Mouse (Mus musculus): Measurements from ENCODE around the gene Zfp408. TPM values are rescaled to one million over a fixed set of nuclear protein-coding genes. Genes with fewer than 3 reads are reported as not detected.

Gene Zfp408
- polyA plus RNA-seq, 1 experiment from 2014 or later: 15.2 TPM

DNA sequence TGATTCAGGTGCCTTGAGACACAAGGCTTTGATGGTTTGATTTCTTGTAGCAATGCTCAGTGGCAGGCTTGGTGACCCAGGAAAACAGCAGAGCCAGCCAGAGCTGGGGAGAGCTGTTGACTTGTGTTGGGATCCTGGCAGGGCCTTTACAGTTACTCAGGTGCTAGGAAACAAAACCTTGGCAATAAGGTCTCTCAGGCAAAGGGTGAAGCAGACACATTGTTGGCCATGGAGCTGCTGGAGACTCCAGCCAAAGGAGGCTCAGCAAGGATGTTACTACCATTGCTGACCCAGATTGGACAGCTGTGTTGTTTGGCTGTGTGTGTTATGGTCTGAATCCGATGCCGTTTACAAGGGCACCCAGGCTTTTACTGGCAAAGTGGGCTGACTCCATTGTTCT is 24.0 kb upstream of the Zfp408 start:
- H3K27me3 ChIP-seq: no peaks in the 10 kb centered on the region
- ATAC-seq (no peak), DNase-seq (ENCODE audit: low read depth, low spot score) (no peak)
- in situ Hi-C loops (cut with MboI; ENCODE audit: low pct_unique_long_range_greater_than_20kb): no loop called here
- POLR2A ChIA-PET: no interaction called here
- TF ChIP-seq CTCF (IDR thresholded peaks at IDR 0.05): no peak
- CTCF ChIA-PET: interaction anchor here (0.9 to 2.1 kb wide), 3 partner anchors 16 to 24 kb away, joined by 3 to 5 read pairs (median 3); no protein-coding TSS in a partner anchor

- H3K27me3 ChIP-seq: no peaks in the 10 kb centered on the region
- no peak for DNase-seq (ENCODE audit: low read depth, low spot score)
- in situ Hi-C loops (cut with MboI; ENCODE audit: low pct_unique_long_range_greater_than_20kb): no loop called here
- CTCF ChIA-PET: no interaction called here
- TF ChIP-seq CTCF (IDR thresholded peaks at IDR 0.05): no peak
- POLR2A ChIA-PET: interaction anchor here (0.8 to 1.3 kb wide), 2 partner anchors 18 to 60 kb away, joined by 3 read pairs; partner anchors contain the start of gene Ambra1
- no peak for ATAC-seq
Observed at GRCm38 (mm10) chr2:91670038-91670437, 20.4 kb upstream of the Zfp408 start.

DNA sequence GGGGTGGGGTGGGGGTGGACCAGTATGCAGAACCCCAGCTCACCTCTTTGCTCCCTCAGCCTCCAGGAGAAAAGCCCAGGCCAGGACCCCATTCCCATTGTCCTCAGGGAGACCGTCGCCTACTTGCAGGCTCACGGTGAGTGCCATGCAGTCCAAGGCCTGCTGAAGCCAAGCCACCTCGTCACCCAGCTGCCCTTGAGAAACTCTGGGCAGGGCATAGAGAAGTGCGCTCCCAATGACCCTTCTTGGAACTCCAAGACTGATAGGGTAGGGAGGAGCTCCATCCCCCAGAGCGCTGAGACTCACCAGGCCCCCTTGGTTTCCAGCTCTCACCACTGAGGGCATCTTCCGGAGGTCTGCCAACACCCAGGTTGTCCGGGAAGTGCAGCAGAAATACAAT is 19.7 kb upstream of the Zfp408 start:
- ChIA-PET CTCF (no interaction called here), POLR2A (interaction anchor here (0.8 to 1.3 kb wide), 2 partner anchors 17 to 61 kb away, joined by 3 read pairs; partner anchors contain the start of gene Ambra1)
- H3K27me3 ChIP-seq: no peaks in the 10 kb centered on the region
- in situ Hi-C loops (cut with MboI; ENCODE audit: low pct_unique_long_range_greater_than_20kb): no loop called here
- DNase-seq (ENCODE audit: low read depth, low spot score): no peak
- no peak for TF ChIP-seq CTCF (IDR thresholded peaks at IDR 0.05)
- no peak for ATAC-seq

GRCm38 (mm10) chr2:91667747-91668146 is 18.2 kb upstream of the Zfp408 start:
- POLR2A ChIA-PET: interaction anchor here (1.5 kb wide), 1 partner anchor 11 kb away, joined by 3 read pairs; no protein-coding TSS in a partner anchor
- DNase-seq (ENCODE audit: low read depth, low spot score): no peak
- H3K27me3 ChIP-seq: no peaks in the 10 kb centered on the region
- TF ChIP-seq CTCF (IDR thresholded peaks at IDR 0.05): no peak
- in situ Hi-C loops (cut with MboI; ENCODE audit: low pct_unique_long_range_greater_than_20kb): no loop called here
- ATAC-seq: no peak
- CTCF ChIA-PET: interaction anchor here (1.1 kb wide), 1 partner anchor 30 kb away, joined by 3 read pairs; no protein-coding TSS in a partner anchor

DNA sequence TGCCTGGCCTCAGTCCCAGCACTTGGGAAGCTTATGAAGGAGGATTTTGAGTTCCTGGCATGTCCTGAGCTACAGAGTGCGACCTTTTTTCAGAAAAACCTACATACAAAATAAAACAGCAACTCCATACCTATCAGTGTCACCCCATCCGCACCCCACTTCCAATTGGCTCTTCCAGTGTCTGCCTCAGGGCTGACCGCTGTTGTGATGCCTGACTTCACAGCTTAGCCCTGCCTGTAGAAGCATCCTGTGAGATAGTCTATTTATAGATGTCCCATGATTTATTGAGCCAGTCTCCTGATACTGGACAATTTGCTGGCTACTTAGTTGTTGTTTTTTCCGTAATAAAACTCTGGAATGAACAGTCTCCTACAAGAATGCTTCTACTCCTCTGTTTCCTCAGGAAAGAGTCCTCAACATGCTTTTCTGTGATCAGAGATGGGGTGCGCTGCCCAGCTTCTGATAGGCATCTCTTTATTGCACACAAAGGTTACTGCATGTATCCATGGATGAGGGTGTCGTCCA is 16.9 kb upstream of the Zfp408 start:
- DNase-seq (ENCODE audit: low read depth, low spot score) (no peak), ATAC-seq (no peak)
- POLR2A ChIA-PET: no interaction called here
- TF ChIP-seq CTCF (IDR thresholded peaks at IDR 0.05): no peak
- H3K27me3 ChIP-seq: no peaks in the 10 kb centered on the region
- in situ Hi-C loops (cut with MboI; ENCODE audit: low pct_unique_long_range_greater_than_20kb): no loop called here
- CTCF ChIA-PET: interaction anchor here (0.7 kb wide), 1 partner anchor 12 kb away, joined by 3 read pairs; no protein-coding TSS in a partner anchor

- DNase-seq (ENCODE audit: low read depth, low spot score) (no peak), ATAC-seq (no peak)
- no peaks in the 10 kb centered on the region for H3K27me3 ChIP-seq
- POLR2A ChIA-PET: no interaction called here
- CTCF ChIA-PET: no interaction called here
- in situ Hi-C loops (cut with MboI; ENCODE audit: low pct_unique_long_range_greater_than_20kb): no loop called here
- no peak for TF ChIP-seq CTCF (IDR thresholded peaks at IDR 0.05)
Observed at GRCm38 (mm10) chr2:91664780-91665179, 15.2 kb upstream of the Zfp408 start.

DNA sequence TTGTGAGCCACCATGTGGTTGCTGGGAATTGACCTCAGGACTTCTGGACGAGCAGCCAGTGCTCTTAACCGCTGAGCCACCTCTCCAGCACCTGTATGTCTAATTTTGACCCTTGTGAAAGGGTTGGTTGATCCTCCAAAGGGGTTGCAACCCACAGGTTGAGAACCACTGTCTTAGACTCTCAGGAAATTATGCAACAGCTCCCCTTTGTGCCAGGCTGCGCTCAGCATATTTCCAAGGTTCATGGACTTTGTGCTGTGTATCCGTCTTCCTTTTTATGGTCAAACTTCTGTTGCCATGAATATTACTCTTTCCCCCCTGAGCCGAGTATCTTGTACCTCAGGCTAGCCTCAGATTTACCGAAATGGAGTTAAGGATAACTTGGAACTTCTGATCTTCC is 11.4 kb upstream of the Zfp408 start:
- in situ Hi-C loops (cut with MboI; ENCODE audit: low pct_unique_long_range_greater_than_20kb): no loop called here
- POLR2A ChIA-PET: no interaction called here
- no peaks in the 10 kb centered on the region for H3K27me3 ChIP-seq
- ATAC-seq: no peak
- no peak for DNase-seq (ENCODE audit: low read depth, low spot score)
- no peak for TF ChIP-seq CTCF (IDR thresholded peaks at IDR 0.05)
- CTCF ChIA-PET: no interaction called here

DNA sequence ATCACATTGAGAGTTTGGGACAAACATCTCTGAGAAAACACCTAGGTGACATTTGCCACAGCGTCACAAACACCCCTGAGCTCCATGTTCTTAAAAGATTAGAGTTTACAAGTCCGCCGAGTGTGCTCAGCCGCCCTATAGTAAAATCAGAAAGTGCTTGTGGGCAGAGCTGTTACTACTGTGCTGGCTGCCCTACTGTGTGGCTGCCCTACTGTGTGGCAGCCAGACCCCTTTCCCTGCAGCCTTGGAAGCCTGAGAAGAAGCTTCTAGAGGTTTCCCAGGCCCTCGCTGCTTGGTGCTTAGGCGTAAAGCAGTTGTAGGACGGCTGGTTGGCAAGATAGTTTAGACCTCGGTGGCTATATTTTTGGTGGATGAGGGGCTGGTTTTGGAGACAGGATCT is 10.1 kb upstream of the Zfp408 start:
- ChIA-PET POLR2A (no interaction called here), CTCF (no interaction called here)
- ATAC-seq: no peak
- in situ Hi-C loops (cut with MboI; ENCODE audit: low pct_unique_long_range_greater_than_20kb): no loop called here
- no peak for DNase-seq (ENCODE audit: low read depth, low spot score)
- no peak for TF ChIP-seq CTCF (IDR thresholded peaks at IDR 0.05)
- no peaks in the 10 kb centered on the region for H3K27me3 ChIP-seq

GRCm38 (mm10) chr2:91656774-91657173 is 7.2 kb upstream of the Zfp408 start:
- no peak for ATAC-seq
- no peak for DNase-seq (ENCODE audit: low read depth, low spot score)
- ChIA-PET POLR2A (no interaction called here), CTCF (interaction anchor here (1.5 kb wide), 1 partner anchor 34 kb away, joined by 3 read pairs; no protein-coding TSS in a partner anchor)
- in situ Hi-C loops (cut with MboI; ENCODE audit: low pct_unique_long_range_greater_than_20kb): no loop called here
- H3K27me3 ChIP-seq: no peaks in the 10 kb centered on the region
- TF ChIP-seq CTCF (IDR thresholded peaks at IDR 0.05): no peak

GRCm38 (mm10) chr2:91655827-91656226 is 6.2 kb upstream of the Zfp408 start:
- ChIA-PET POLR2A (no interaction called here), CTCF (interaction anchor here (1.5 kb wide), 1 partner anchor 35 kb away, joined by 3 read pairs; no protein-coding TSS in a partner anchor)
- no peak for TF ChIP-seq CTCF (IDR thresholded peaks at IDR 0.05)
- no peaks in the 10 kb centered on the region for H3K27me3 ChIP-seq
- DNase-seq (ENCODE audit: low read depth, low spot score) (no peak), ATAC-seq (no peak)
- in situ Hi-C loops (cut with MboI; ENCODE audit: low pct_unique_long_range_greater_than_20kb): no loop called here

- in situ Hi-C loops (cut with MboI; ENCODE audit: low pct_unique_long_range_greater_than_20kb): no loop called here
- DNase-seq (ENCODE audit: low read depth, low spot score) (no peak), ATAC-seq (no peak)
- ChIA-PET POLR2A (no interaction called here), CTCF (interaction anchor here (1.5 kb wide), 1 partner anchor 35 kb away, joined by 3 read pairs; no protein-coding TSS in a partner anchor)
- no peaks in the 10 kb centered on the region for H3K27me3 ChIP-seq
- TF ChIP-seq CTCF (IDR thresholded peaks at IDR 0.05): no peak
Observed at GRCm38 (mm10) chr2:91655388-91655787, 5.8 kb upstream of the Zfp408 start.

Data from Patski (cell line).